Comparison of ENCODE assay signal across 20 mouse cellular contexts in genomic region chr11:109900491-109901241, GRCm38 (mm10).
DNase-seq lines count a peak whose midpoint lies in the region; ATAC-seq lines count a peak whose summit lies in the region.
"Had no signal": no experiment of that assay in that cellular context is flagged by ENCODE, and none has a peak within 500 bp of the region (broad histone marks: within the 10 kb centered on the region; RNA-seq: fewer than 3 reads in every experiment).

No protein-coding gene starts in this region.

- H3K4me2 ChIP-seq in forebrain, embryonic 11.5 days (ENCODE audit: low read depth, low read length, severe bottlenecking), result no peak overlapping the region
- no peak overlapping the region for H3K4me2 ChIP-seq in limb, embryonic 11.5 days (ENCODE audit: low read depth, severe bottlenecking)
- H3K4me2 ChIP-seq: forebrain, embryonic 15.5 days; heart, embryonic 13.5 days; hindbrain, embryonic 15.5 days had no signal

- H3K9ac ChIP-seq in forebrain, embryonic 11.5 days (ENCODE audit: low read length), result no peak overlapping the region
- H3K9ac ChIP-seq in limb, embryonic 11.5 days (ENCODE audit: low read length), result no peak overlapping the region
- H3K9ac ChIP-seq: forebrain, embryonic 15.5 days; heart, embryonic 13.5 days; hindbrain, embryonic 15.5 days had no signal

- no peaks in the 10 kb centered on the region for H3K9me3 ChIP-seq in forebrain, embryonic 10.5 days
- H3K9me3 ChIP-seq in forebrain, embryonic 11.5 days (ENCODE audit: control insufficient read depth, low read length), result no peaks in the 10 kb centered on the region
- H3K9me3 ChIP-seq in embryonic facial prominence, embryonic 10.5 days, result no peaks in the 10 kb centered on the region
- no peaks in the 10 kb centered on the region for H3K9me3 ChIP-seq in limb, embryonic 11.5 days (ENCODE audit: control insufficient read depth, low read length)
- H3K9me3 ChIP-seq: forebrain, embryonic 15.5 days; heart, embryonic 13.5 days; hindbrain, embryonic 15.5 days had no signal

- 32% methylated on average over 4 of the region's 4 CpGs for WGBS in forebrain, embryonic 10.5 days
- 34% methylated on average over 4 of the region's 4 CpGs for WGBS in forebrain, embryonic 11.5 days
- WGBS in embryonic facial prominence, embryonic 10.5 days, result 28% methylated on average over 4 of the region's 4 CpGs
- 7% methylated on average over 4 of the region's 4 CpGs for WGBS in limb, embryonic 11.5 days

- no peaks in the 10 kb centered on the region for H3K36me3 ChIP-seq in forebrain, embryonic 10.5 days (replicated peaks)
- no peaks in the 10 kb centered on the region for H3K36me3 ChIP-seq in forebrain, embryonic 11.5 days (ENCODE audit: control insufficient read depth, insufficient read depth, low read length)
- no peaks in the 10 kb centered on the region for H3K36me3 ChIP-seq in embryonic facial prominence, embryonic 10.5 days (replicated peaks)
- H3K36me3 ChIP-seq in limb, embryonic 11.5 days (ENCODE audit: control insufficient read depth, insufficient read depth, low read length), result no peaks in the 10 kb centered on the region
- H3K36me3 ChIP-seq: forebrain, embryonic 15.5 days; heart, embryonic 13.5 days; hindbrain, embryonic 15.5 days had no signal

- DNase-seq in forebrain, embryonic 10.5 days (ENCODE audit: extremely low spot score, low spot score), result no peak
- DNase-seq in forebrain, embryonic 11.5 days (ENCODE audit: low spot score), result no peak
- DNase-seq in R1 (ENCODE audit: low read depth, low spot score), result peak; percentile 66
- no peak for DNase-seq in embryonic facial prominence, embryonic 10.5 days (ENCODE audit: low spot score)
- DNase-seq in limb, embryonic 11.5 days (ENCODE audit: low spot score), result peak; percentile 53
- DNase-seq in spleen, postnatal 4 days (ENCODE audit: low spot score in 2 of 2), result no peak
- no peak for DNase-seq in right cerebral cortex, postnatal 10 days (ENCODE audit: low spot score in 2 of 2)
- no peak for DNase-seq in lung, postnatal 25 days (ENCODE audit: low spot score)
- DNase-seq: adrenal gland, postnatal 10 days; cerebellum, adult 11-12 months; cerebellum, adult 9-10 months; cerebellum, postnatal 25 days; gastrocnemius, postnatal 14 days; heart, postnatal 36 days had no signal

- no peaks in the 10 kb centered on the region for H3K27me3 ChIP-seq in forebrain, embryonic 10.5 days (ENCODE audit: poor library complexity, severe bottlenecking)
- no peaks in the 10 kb centered on the region for H3K27me3 ChIP-seq in forebrain, embryonic 11.5 days (ENCODE audit: control insufficient read depth, insufficient read depth, low read length)
- H3K27me3 ChIP-seq in embryonic facial prominence, embryonic 10.5 days (replicated peaks; ENCODE audit: low read depth, poor library complexity, severe bottlenecking), result no peaks in the 10 kb centered on the region
- H3K27me3 ChIP-seq in limb, embryonic 11.5 days (ENCODE audit: control insufficient read depth, insufficient read depth, low read length), result no peaks in the 10 kb centered on the region
- H3K27me3 ChIP-seq: CH12.LX; forebrain, embryonic 15.5 days; heart, embryonic 13.5 days; hindbrain, embryonic 15.5 days had no signal

- no peak for ATAC-seq in forebrain, embryonic 11.5 days (replicated peaks; ENCODE audit: low FRiP score)
- peak; percentile 72 for ATAC-seq in limb, embryonic 11.5 days (ENCODE audit: insufficient number of reproducible peaks, low FRiP score, low TSS enrichment, low read depth)
- ATAC-seq: forebrain, embryonic 15.5 days; inflammation-experienced regulatory T-cells, adult 6 months; intestine, postnatal 0 days had no signal

- H3K27ac ChIP-seq in forebrain, embryonic 10.5 days, result peak overlapping the region; percentile 25; the same call in 1 of the 2 replicates
- no peak overlapping the region for H3K27ac ChIP-seq in forebrain, embryonic 11.5 days (ENCODE audit: low read depth, low read length)
- H3K27ac ChIP-seq in embryonic facial prominence, embryonic 10.5 days (replicated peaks), result peak overlapping the region; percentile 8
- H3K27ac ChIP-seq in limb, embryonic 11.5 days (replicated peaks; ENCODE audit: low read depth, low read length), result peak overlapping the region; percentile 36
- H3K27ac ChIP-seq: forebrain, embryonic 15.5 days; heart, embryonic 13.5 days; hindbrain, embryonic 15.5 days had no signal

- peaks cover 25% of the 10 kb centered on the region for H3K4me1 ChIP-seq in forebrain, embryonic 10.5 days
- H3K4me1 ChIP-seq in forebrain, embryonic 11.5 days (replicated peaks; ENCODE audit: control insufficient read depth, insufficient read depth, low read length), result no peaks in the 10 kb centered on the region
- H3K4me1 ChIP-seq in embryonic facial prominence, embryonic 10.5 days, result peaks cover 45% of the 10 kb centered on the region
- peaks cover 5% of the 10 kb centered on the region; the same call in 1 of the 2 replicates for H3K4me1 ChIP-seq in limb, embryonic 11.5 days (ENCODE audit: control insufficient read depth, insufficient read depth, low read length)
- H3K4me1 ChIP-seq: heart, embryonic 13.5 days had no signal

- H3K4me3 ChIP-seq in forebrain, embryonic 10.5 days, result no peak overlapping the region
- no peak overlapping the region for H3K4me3 ChIP-seq in forebrain, embryonic 11.5 days (ENCODE audit: low read depth, low read length)
- no peak overlapping the region for H3K4me3 ChIP-seq in embryonic facial prominence, embryonic 10.5 days
- no peak overlapping the region for H3K4me3 ChIP-seq in limb, embryonic 11.5 days (ENCODE audit: low read depth, low read length)
- H3K4me3 ChIP-seq: forebrain, embryonic 15.5 days; heart, embryonic 13.5 days; hindbrain, embryonic 15.5 days had no signal

Comparison
In these comparisons a context has a peak if more than half of its experiments do, and no peak if none do; other contexts are left out.
1. DNase-seq: peak in R1 (single experiment) and limb, embryonic 11.5 days (single experiment); none in forebrain, embryonic 10.5 days (single experiment), forebrain, embryonic 11.5 days (single experiment), embryonic facial prominence, embryonic 10.5 days (single experiment), spleen, postnatal 4 days (0 of 2), right cerebral cortex, postnatal 10 days (0 of 2) and lung, postnatal 25 days (single experiment).